Mouse (Mus musculus) thymus, postnatal 14 days (tissue): ENCODE measurements around the gene A730071L15Rik.

Source experiments
- DNase-seq: peaks from one replicate; pipeline ENCODE4 v3.0.0; 2021

Gene A730071L15Rik

GRCm38 (mm10) chr11:6184202-6184935 is 15.5 kb upstream of the A730071L15Rik start:
- DNase-seq, result peak; percentile 60

- DNase-seq, result peak; percentile 21
These were observed 12.4 kb upstream of the A730071L15Rik start for GRCm38 (mm10) chr11:6187399-6187798.

- peak; percentile 89 for DNase-seq
These were observed 12.0 kb upstream of the A730071L15Rik start for GRCm38 (mm10) chr11:6187878-6188277.

- DNase-seq, result no peak
These were observed 3.0 kb upstream of the A730071L15Rik start for GRCm38 (mm10) chr11:6196780-6197179.

DNA sequence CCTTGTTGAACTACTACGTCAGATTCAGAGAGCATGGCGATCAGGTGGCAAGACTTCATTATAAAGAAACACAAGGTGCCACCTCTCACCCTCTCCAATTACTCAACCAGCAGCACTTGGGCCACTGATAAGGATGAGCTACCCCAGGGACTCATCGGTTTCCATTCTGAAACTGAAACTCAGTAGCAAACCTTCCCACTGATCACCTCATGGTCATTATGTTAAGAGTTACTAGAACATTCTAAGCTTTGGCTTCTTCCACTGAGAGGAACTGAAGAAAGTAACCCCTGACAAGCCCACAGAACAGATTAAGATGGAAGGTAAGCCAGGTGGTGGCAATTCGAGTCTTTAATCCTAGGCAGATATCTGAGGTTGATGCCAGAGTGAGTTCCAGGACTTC is 1.4 kb upstream of the A730071L15Rik start:
- no peak for DNase-seq

- DNase-seq, result peak; percentile 87
These were observed 299 bp downstream of the A730071L15Rik start, which contains the start of gene Nudcd3 for GRCm38 (mm10) chr11:6200087-6200569. Nudcd3 (minus strand) TSS chr11:6200415.

GRCm38 (mm10) chr11:6200570-6200969 is 741 bp downstream of the A730071L15Rik start:
- DNase-seq, result no peak

DNA sequence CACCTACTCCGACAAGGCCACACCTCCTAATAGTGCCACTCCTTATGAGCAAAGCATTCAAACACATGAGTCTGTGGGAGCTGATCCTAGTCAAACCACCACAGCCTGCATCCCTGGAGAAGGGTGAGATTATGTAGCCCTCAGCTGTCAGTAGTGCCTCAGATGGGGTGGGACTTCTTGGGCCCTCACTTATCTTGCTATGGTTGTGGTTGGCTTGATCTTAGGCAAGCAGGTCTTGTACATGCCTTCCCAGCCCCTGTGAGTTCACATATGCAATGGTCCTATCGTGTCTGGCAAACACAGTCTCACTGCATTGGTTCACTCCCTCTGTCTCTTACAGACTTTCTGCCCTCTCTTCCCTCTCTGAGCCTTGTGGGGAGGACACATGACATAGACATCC is 7.3 kb downstream of the A730071L15Rik start:
- DNase-seq, result no peak

- DNase-seq, result no peak
These were observed 8.3 kb downstream of the A730071L15Rik start for GRCm38 (mm10) chr11:6208158-6208557.

GRCm38 (mm10) chr11:6216834-6217233 is 17.0 kb downstream of the A730071L15Rik start:
- no peak for DNase-seq

- no peak for DNase-seq
These were observed 18.5 kb downstream of the A730071L15Rik start for GRCm38 (mm10) chr11:6218189-6218896.

DNA sequence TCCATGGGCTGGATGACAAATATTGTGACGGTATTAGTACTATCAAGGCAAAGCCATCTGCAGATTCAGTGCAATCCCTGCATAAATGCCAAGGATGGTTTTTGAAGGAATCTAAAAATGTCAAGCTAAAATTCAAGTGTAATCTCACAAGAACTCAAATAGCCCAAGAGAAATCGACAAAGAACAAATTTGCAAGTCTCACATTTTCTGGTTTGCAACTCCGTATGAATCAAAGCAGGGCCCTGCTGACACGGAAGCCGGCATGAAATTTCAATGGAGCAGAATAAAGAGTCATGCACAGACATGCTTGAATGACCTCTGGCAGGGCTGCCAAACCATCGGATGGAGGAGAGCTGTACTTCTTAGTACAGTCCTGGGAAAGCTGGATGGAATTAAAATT is 20.1 kb downstream of the A730071L15Rik start:
- no peak for DNase-seq

DNA sequence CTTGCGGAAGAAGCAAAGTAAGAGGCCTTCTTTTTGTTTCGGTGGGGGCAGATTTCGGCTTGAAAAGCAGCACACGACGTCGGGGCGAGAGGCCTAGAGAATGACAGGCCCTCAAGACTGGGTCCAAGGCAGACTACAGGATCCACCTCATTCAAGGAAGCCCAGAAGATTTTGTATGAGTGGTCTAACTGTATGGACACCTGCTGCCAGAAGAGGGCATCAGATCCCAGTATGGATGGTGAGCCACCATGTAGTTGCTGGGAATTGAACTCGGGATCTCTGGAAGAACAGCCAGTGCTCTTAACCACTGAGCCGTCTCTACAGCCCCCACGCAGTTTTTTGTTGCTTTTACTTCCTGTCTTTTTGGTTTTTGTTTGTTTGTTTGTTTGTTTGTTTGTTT is 22.4 kb downstream of the A730071L15Rik start:
- no peak for DNase-seq

DNA sequence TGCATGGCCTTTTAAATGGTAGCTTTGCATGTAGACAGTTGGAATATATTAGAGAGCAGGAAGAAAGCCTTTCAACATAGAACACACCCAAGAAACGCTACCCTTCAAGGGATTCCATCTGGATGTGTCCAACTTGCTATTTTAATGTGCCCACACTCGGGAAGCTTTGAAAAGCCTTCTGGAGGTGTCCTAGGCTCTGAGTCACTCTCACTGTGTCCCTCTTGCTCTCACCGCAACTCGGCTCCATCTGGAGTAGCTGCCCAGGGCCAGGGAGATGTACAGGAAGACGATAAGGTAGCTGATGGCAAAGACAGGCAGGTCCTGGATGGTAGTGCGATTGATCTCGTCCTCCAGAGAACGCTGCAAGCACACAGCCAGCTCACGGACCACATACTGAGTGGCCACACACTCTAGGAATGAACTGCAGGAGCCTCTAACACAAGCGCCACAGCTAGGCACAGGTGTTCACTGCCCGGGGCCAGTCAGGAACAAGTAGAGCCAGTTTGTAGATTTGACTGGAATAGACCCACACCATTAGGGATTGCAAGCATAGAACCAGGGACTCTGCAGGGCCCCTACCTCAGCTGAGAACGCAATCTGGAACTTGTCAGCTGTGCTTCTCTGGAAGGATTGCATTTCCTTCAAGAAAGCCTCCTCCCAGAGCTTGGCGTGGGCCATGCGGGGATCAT is 24.9 kb downstream of the A730071L15Rik start:
- no peak for DNase-seq

GRCm38 (mm10) chr11:6230012-6230411 is 30.2 kb downstream of the A730071L15Rik start, which contains the start of gene Npc1l1:
Npc1l1 (minus strand) TSS chr11:6230143.
- no peak for DNase-seq

DNA sequence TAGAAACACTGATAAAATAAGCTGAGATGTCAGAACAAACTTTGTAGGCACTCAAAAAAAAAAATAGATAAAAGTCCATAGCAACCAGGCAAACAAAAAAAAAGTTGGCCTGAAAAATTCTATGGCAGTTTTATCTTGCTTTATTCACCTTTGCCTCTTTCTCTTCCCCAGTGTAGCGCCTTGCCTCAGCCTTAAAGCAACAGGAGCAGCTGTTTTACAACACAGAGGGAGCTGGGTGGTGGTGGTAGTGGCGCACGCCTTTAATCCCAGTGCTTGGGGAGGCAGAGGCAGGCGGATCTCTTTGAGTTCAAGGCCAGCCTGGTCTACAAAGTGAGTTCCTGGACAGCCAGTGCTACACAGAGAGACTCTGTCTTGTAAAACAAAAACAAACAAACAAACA is 33.2 kb downstream of the A730071L15Rik start:
- DNase-seq, result no peak

GRCm38 (mm10) chr11:6244707-6245106 is 44.9 kb downstream of the A730071L15Rik start:
- DNase-seq, result no peak
